1 mouse cellular context compared by ENCODE assay signal in the genomic region with DNA sequence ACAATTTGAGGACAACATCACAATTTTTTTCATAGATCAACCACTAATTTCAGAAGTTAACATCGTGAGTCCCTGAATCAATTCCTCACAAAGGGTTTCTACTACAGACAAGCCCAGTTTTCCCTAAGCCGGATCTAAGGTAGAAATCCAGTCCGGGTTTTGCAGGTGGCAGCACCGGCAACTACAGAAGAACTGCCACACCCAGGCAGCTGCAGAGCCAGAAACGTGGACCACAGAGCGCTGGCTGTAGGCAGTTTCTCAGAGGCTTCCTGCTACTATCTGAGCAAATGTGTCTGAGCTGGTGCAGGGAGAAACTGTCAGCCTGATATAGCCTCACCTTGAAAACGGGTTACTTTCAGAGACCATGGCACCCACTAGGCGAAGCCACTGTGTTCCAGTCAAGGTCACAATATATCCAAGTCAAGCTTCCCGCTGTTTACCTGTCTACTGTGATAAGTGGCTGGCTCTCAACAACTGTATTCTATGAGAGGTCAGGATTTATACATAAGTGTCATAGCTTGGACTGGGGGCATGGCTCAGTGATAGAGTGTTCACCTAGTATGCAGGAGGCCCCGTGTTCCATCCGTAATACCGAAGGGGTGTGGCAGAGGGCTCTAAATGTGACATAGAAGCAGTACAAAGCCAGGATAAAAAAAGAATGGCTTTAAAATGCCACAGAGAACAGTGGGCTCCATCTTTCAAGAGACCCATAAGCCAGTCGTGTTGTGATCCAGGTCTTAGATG.
TF ChIP-seq lines count a peak whose summit lies in the region.

No protein-coding gene starts in this region.

TF ChIP-seq in MEL, 35 proteins besides CTCF, POLR2A, EP300 and RAD21 (continued from another document):
- no peak for TF ChIP-seq UBTF (IDR thresholded peaks at IDR 0.05; ENCODE audit: borderline replicate concordance, insufficient read depth, low read depth, low read length)
